Mouse (Mus musculus): ENCODE data around the gene Leap2.

The Leap2 gene

GRCm38 (mm10) chr11:53428716-53429057 is 5.7 kb upstream of the Leap2 start:
- ChIA-PET POLR2A (interaction anchor here in 2 of 4 experiments (0.7 to 4.9 kb wide), 8 partner anchors 10 to 1823 kb away, joined by 3 to 24 read pairs (median 6); no protein-coding TSS in a partner anchor), CTCF (interaction anchor here in 1 of 4 experiments (0.6 kb wide), 1 partner anchor 88 kb away, joined by 4 read pairs; no protein-coding TSS in a partner anchor)

GRCm38 (mm10) chr11:53427993-53428715 is 5.2 kb upstream of the Leap2 start:
- POLR2A ChIA-PET, result interaction anchor here in 2 of 4 experiments (0.6 to 4.9 kb wide), 12 partner anchors 8 to 129 kb away, joined by 3 to 18 read pairs (median 4); partner anchors contain the start of gene Hspa4 (in 2 of the 2)
- CTCF ChIA-PET, result no interaction called here

- ChIA-PET CTCF (interaction anchor here in 1 of 4 experiments (1.3 kb wide), 1 partner anchor 13 kb away, joined by 3 read pairs; no protein-coding TSS in a partner anchor), POLR2A (interaction anchor here in 2 of 4 experiments (0.7 to 4.9 kb wide), 16 partner anchors 8 to 1820 kb away, joined by 3 to 18 read pairs (median 4); partner anchors contain the start of genes Hnrnpab (in 1 of the 2) and Hspa4 (in 1 of the 2))
These were observed 3.9 kb upstream of the Leap2 start for GRCm38 (mm10) chr11:53426914-53427313.

GRCm38 (mm10) chr11:53425711-53426255 is 2.8 kb upstream of the Leap2 start:
- ChIA-PET CTCF (interaction anchor here in 2 of 4 experiments (0.6 to 1.3 kb wide), 4 partner anchors 14 to 195 kb away, joined by 3 to 4 read pairs (median 3); no protein-coding TSS in a partner anchor), POLR2A (interaction anchor here in 2 of 4 experiments (0.6 to 2.1 kb wide), 7 partner anchors 9 to 337 kb away, joined by 3 to 7 read pairs (median 3); no protein-coding TSS in a partner anchor)

- POLR2A ChIA-PET, result interaction anchor here in 1 of 4 experiments (1.2 to 2.1 kb wide), 3 partner anchors 25 to 72 kb away, joined by 3 to 7 read pairs (median 6); no protein-coding TSS in a partner anchor
- CTCF ChIA-PET, result interaction anchor here in 1 of 4 experiments (0.6 kb wide), 2 partner anchors 42 to 196 kb away, joined by 3 read pairs; no protein-coding TSS in a partner anchor
These were observed 2.3 kb upstream of the Leap2 start for GRCm38 (mm10) chr11:53425251-53425650.

- POLR2A ChIA-PET, result interaction anchor here in 1 of 4 experiments (0.8 to 2.1 kb wide), 4 partner anchors 26 to 124 kb away, joined by 3 to 7 read pairs (median 6); no protein-coding TSS in a partner anchor
- CTCF ChIA-PET, result no interaction called here
These were observed 1.9 kb upstream of the Leap2 start for GRCm38 (mm10) chr11:53424826-53425225.

- ChIA-PET CTCF (interaction anchor here in 1 of 4 experiments (1.1 kb wide), 1 partner anchor 49 kb away, joined by 3 read pairs; no protein-coding TSS in a partner anchor), POLR2A (interaction anchor here in 2 of 4 experiments (0.7 to 6.0 kb wide), 6 partner anchors 11 to 74 kb away, joined by 3 to 31 read pairs (median 4); partner anchors contain the start of genes Gdf9 (in 1 of the 2) and Uqcrq (in 1 of the 2))
These were observed 4.9 kb downstream of the Leap2 start for GRCm38 (mm10) chr11:53418048-53418447.

- ChIA-PET CTCF (no interaction called here), POLR2A (interaction anchor here in 2 of 4 experiments (0.8 to 6.0 kb wide), 3 partner anchors 14 to 17 kb away, joined by 3 to 31 read pairs (median 12); partner anchors contain the start of genes Gdf9 (in 2 of the 2) and Uqcrq (in 2 of the 2))
These were observed 9.1 kb downstream of the Leap2 start for GRCm38 (mm10) chr11:53413871-53414270.

GRCm38 (mm10) chr11:53411738-53412137 is 11.2 kb downstream of the Leap2 start:
- CTCF ChIA-PET, result interaction anchor here (0.6 to 1.5 kb wide), 17 partner anchors 8 to 185 kb away, joined by 3 to 7 read pairs (median 4); partner anchors contain the start of genes Gdf9 (in 2 of the 4), Uqcrq (in 2 of the 4), Gm10447 (in 1 of the 4) and Shroom1 (in 1 of the 4)
- POLR2A ChIA-PET, result interaction anchor here in 3 of 4 experiments (0.6 to 4.8 kb wide), 11 partner anchors 12 to 153 kb away, joined by 3 to 25 read pairs (median 3); partner anchors contain the start of genes Gdf9 (in 2 of the 3) and Uqcrq (in 2 of the 3)

GRCm38 (mm10) chr11:53403638-53404037 is 19.3 kb downstream of the Leap2 start:
- ChIA-PET POLR2A (interaction anchor here in 2 of 4 experiments (0.6 to 1.9 kb wide), 5 partner anchors 12 to 284 kb away, joined by 3 to 5 read pairs (median 4); no protein-coding TSS in a partner anchor), CTCF (no interaction called here)

- ChIA-PET CTCF (interaction anchor here in 1 of 4 experiments (1.1 kb wide), 1 partner anchor 18 kb away, joined by 3 read pairs; no protein-coding TSS in a partner anchor), POLR2A (interaction anchor here in 2 of 4 experiments (0.5 to 2.0 kb wide), 7 partner anchors 17 to 121 kb away, joined by 3 to 7 read pairs (median 5); partner anchors contain the start of gene Hspa4 (in 2 of the 2))
These were observed 29.1 kb downstream of the Leap2 start for GRCm38 (mm10) chr11:53393856-53394255.

GRCm38 (mm10) chr11:53383758-53384428 is 39.1 kb downstream of the Leap2 start:
- ChIA-PET CTCF (no interaction called here), POLR2A (interaction anchor here in 1 of 4 experiments (0.7 to 1.7 kb wide), 3 partner anchors 11 to 54 kb away, joined by 4 read pairs; no protein-coding TSS in a partner anchor)

- POLR2A ChIA-PET, result interaction anchor here in 1 of 4 experiments (1.0 to 1.1 kb wide), 2 partner anchors 14 to 48 kb away, joined by 3 to 5 read pairs; no protein-coding TSS in a partner anchor
These were observed 44.1 kb downstream of the Leap2 start for GRCm38 (mm10) chr11:53378918-53379317.

More at GRCm38 (mm10) chr11:53378918-53379317, 44.1 kb downstream of the Leap2 start:
- CTCF ChIA-PET, result interaction anchor here in 1 of 4 experiments (0.6 kb wide), 1 partner anchor 11 kb away, joined by 8 read pairs; no protein-coding TSS in a partner anchor

Data from embryonic stem cell, embryonic (primary cell).